Mouse (Mus musculus): ENCODE results near the gene Trim9. TPM values are rescaled to one million over a fixed set of nuclear protein-coding genes. Genes with fewer than 3 reads are reported as not detected.
A peak's percentile ranks its signal among the peaks of the same experiment; 100 is the strongest.

Gene Trim9
- polyA plus RNA-seq, 1 experiment from 2014 or later: 1.5 TPM

GRCm38 (mm10) chr12:70350490-70350889, 3.1 kb upstream of the Trim9 start:
- no peak overlapping the region for H3K4me3 ChIP-seq (replicated peaks)
- no peak overlapping the region for H3K27ac ChIP-seq
- 86% methylated on average over 4 of the region's 4 CpGs for WGBS
- H3K9ac ChIP-seq: no peak overlapping the region
- no peak overlapping the region for H3K4me2 ChIP-seq (replicated peaks)
- peaks cover 17% of the 10 kb centered on the region for H3K4me1 ChIP-seq (replicated peaks)
- peaks cover 20% of the 10 kb centered on the region for H3K27me3 ChIP-seq (replicated peaks)
- no peak for ATAC-seq
- H3K36me3 ChIP-seq: no peaks in the 10 kb centered on the region
- no peaks in the 10 kb centered on the region for H3K9me3 ChIP-seq

- Histone ChIP-seq H3K27me3 (replicated peaks) (peaks cover 24% of the 10 kb centered on the region), H3K4me3 (replicated peaks) (no peak overlapping the region), H3K9ac (no peak overlapping the region), H3K9me3 (no peaks in the 10 kb centered on the region), H3K4me1 (replicated peaks) (peaks cover 17% of the 10 kb centered on the region), H3K36me3 (no peaks in the 10 kb centered on the region), H3K4me2 (replicated peaks) (no peak overlapping the region), H3K27ac (no peak overlapping the region)
- 77% methylated on average over 6 of the region's 6 CpGs for WGBS
- no peak for ATAC-seq
These were observed 2.4 kb upstream of the Trim9 start for GRCm38 (mm10) chr12:70349788-70350187.

GRCm38 (mm10) chr12:70348026-70348425, 612 bp upstream of the Trim9 start:
- peaks cover 24% of the 10 kb centered on the region for H3K27me3 ChIP-seq (replicated peaks)
- H3K4me3 ChIP-seq (replicated peaks): peak overlapping the region; percentile 54
- H3K9me3 ChIP-seq: no peaks in the 10 kb centered on the region
- WGBS: 13% methylated on average over 8 of the region's 8 CpGs
- no peak for ATAC-seq
- H3K4me1 ChIP-seq (replicated peaks): peaks cover 17% of the 10 kb centered on the region
- H3K36me3 ChIP-seq: no peaks in the 10 kb centered on the region
- H3K4me2 ChIP-seq (replicated peaks): peak overlapping the region; percentile 96
- H3K9ac ChIP-seq: peak overlapping the region; percentile 29
- H3K27ac ChIP-seq: no peak overlapping the region

GRCm38 (mm10) chr12:70346139-70347026, 1.0 kb downstream of the Trim9 start:
- no peaks in the 10 kb centered on the region for H3K9me3 ChIP-seq
- peak; percentile 18 for ATAC-seq
- peaks cover 17% of the 10 kb centered on the region for H3K4me1 ChIP-seq (replicated peaks)
- peak overlapping the region; percentile 39; the same call in 1 of the 2 replicates for H3K9ac ChIP-seq
- peaks cover 24% of the 10 kb centered on the region for H3K27me3 ChIP-seq (replicated peaks)
- H3K36me3 ChIP-seq: no peaks in the 10 kb centered on the region
- H3K4me3 ChIP-seq (replicated peaks): peak overlapping the region; percentile 54
- WGBS: under 1% methylated on average over 60 of the region's 60 CpGs
- H3K27ac ChIP-seq: no peak overlapping the region
- H3K4me2 ChIP-seq (replicated peaks): peak overlapping the region; percentile 96

GRCm38 (mm10) chr12:70345531-70346138, 1.8 kb downstream of the Trim9 start:
- H3K27me3 ChIP-seq (replicated peaks): peaks cover 24% of the 10 kb centered on the region
- H3K9ac ChIP-seq: no peak overlapping the region
- H3K4me2 ChIP-seq (replicated peaks): peak overlapping the region; percentile 96
- peak overlapping the region; percentile 54; the same call in 1 of the 2 replicates for H3K4me3 ChIP-seq (replicated peaks)
- no peaks in the 10 kb centered on the region for H3K36me3 ChIP-seq
- peaks cover 17% of the 10 kb centered on the region for H3K4me1 ChIP-seq (replicated peaks)
- H3K27ac ChIP-seq: no peak overlapping the region
- ATAC-seq: no peak
- H3K9me3 ChIP-seq: no peaks in the 10 kb centered on the region
- WGBS: 32% methylated on average over 16 of the region's 16 CpGs

- WGBS: 70% methylated on average over 5 of the region's 5 CpGs
- H3K4me3 ChIP-seq (replicated peaks): no peak overlapping the region
- no peaks in the 10 kb centered on the region for H3K9me3 ChIP-seq
- no peak overlapping the region for H3K9ac ChIP-seq
- no peaks in the 10 kb centered on the region for H3K36me3 ChIP-seq
- H3K27me3 ChIP-seq (replicated peaks): no peaks in the 10 kb centered on the region
- no peak for ATAC-seq
- no peaks in the 10 kb centered on the region for H3K4me1 ChIP-seq (replicated peaks)
- no peak overlapping the region for H3K27ac ChIP-seq
- no peak overlapping the region for H3K4me2 ChIP-seq (replicated peaks)
These were observed 12.2 kb downstream of the Trim9 start for GRCm38 (mm10) chr12:70335176-70335575.

- H3K4me1 ChIP-seq (replicated peaks): no peaks in the 10 kb centered on the region
- no peak overlapping the region for H3K4me2 ChIP-seq (replicated peaks)
- H3K36me3 ChIP-seq: no peaks in the 10 kb centered on the region
- no peaks in the 10 kb centered on the region for H3K27me3 ChIP-seq (replicated peaks)
- 89% methylated on average over 6 of the region's 6 CpGs for WGBS
- H3K4me3 ChIP-seq (replicated peaks): no peak overlapping the region
- H3K9ac ChIP-seq: no peak overlapping the region
- H3K27ac ChIP-seq: no peak overlapping the region
- H3K9me3 ChIP-seq: no peaks in the 10 kb centered on the region
- ATAC-seq: no peak
These were observed 14.1 kb downstream of the Trim9 start for GRCm38 (mm10) chr12:70333253-70333805.

GRCm38 (mm10) chr12:70329059-70329458, 18.4 kb downstream of the Trim9 start:
- Histone ChIP-seq H3K9me3 (no peaks in the 10 kb centered on the region), H3K4me1 (replicated peaks) (no peaks in the 10 kb centered on the region), H3K4me3 (replicated peaks) (no peak overlapping the region), H3K36me3 (no peaks in the 10 kb centered on the region), H3K27me3 (replicated peaks) (no peaks in the 10 kb centered on the region), H3K4me2 (replicated peaks) (no peak overlapping the region), H3K27ac (no peak overlapping the region), H3K9ac (no peak overlapping the region)
- WGBS: 46% methylated on average over 3 of the region's 3 CpGs
- ATAC-seq: no peak

- Histone ChIP-seq H3K27ac (no peak overlapping the region), H3K9me3 (no peaks in the 10 kb centered on the region), H3K9ac (no peak overlapping the region), H3K4me2 (replicated peaks) (no peak overlapping the region), H3K4me1 (replicated peaks) (no peaks in the 10 kb centered on the region), H3K27me3 (replicated peaks) (no peaks in the 10 kb centered on the region), H3K36me3 (no peaks in the 10 kb centered on the region), H3K4me3 (replicated peaks) (no peak overlapping the region)
- 71% methylated on average over 1 of the region's 1 CpGs for WGBS
- ATAC-seq: no peak
These were observed 20.5 kb downstream of the Trim9 start for GRCm38 (mm10) chr12:70326956-70327355.

- Histone ChIP-seq H3K9ac (no peak overlapping the region), H3K36me3 (no peaks in the 10 kb centered on the region), H3K27ac (no peak overlapping the region), H3K9me3 (no peaks in the 10 kb centered on the region), H3K4me1 (replicated peaks) (no peaks in the 10 kb centered on the region), H3K4me2 (replicated peaks) (no peak overlapping the region), H3K4me3 (replicated peaks) (no peak overlapping the region), H3K27me3 (replicated peaks) (no peaks in the 10 kb centered on the region)
- no peak for ATAC-seq
- WGBS: 51% methylated on average over 2 of the region's 2 CpGs
These were observed 21.0 kb downstream of the Trim9 start for GRCm38 (mm10) chr12:70326393-70326792.

- no peaks in the 10 kb centered on the region for H3K9me3 ChIP-seq
- ATAC-seq: no peak
- H3K4me2 ChIP-seq (replicated peaks): no peak overlapping the region
- H3K9ac ChIP-seq: no peak overlapping the region
- H3K27me3 ChIP-seq (replicated peaks): no peaks in the 10 kb centered on the region
- H3K4me1 ChIP-seq (replicated peaks): no peaks in the 10 kb centered on the region
- H3K36me3 ChIP-seq: no peaks in the 10 kb centered on the region
- H3K4me3 ChIP-seq (replicated peaks): no peak overlapping the region
- H3K27ac ChIP-seq: no peak overlapping the region
- WGBS: 85% methylated on average over 7 of the region's 7 CpGs
These were observed 21.6 kb downstream of the Trim9 start for GRCm38 (mm10) chr12:70325826-70326225.

GRCm38 (mm10) chr12:70322790-70323189, 24.6 kb downstream of the Trim9 start:
- Histone ChIP-seq H3K9ac (no peak overlapping the region), H3K9me3 (no peaks in the 10 kb centered on the region), H3K4me1 (replicated peaks) (no peaks in the 10 kb centered on the region), H3K27ac (no peak overlapping the region), H3K27me3 (replicated peaks) (no peaks in the 10 kb centered on the region), H3K4me3 (replicated peaks) (no peak overlapping the region), H3K36me3 (no peaks in the 10 kb centered on the region), H3K4me2 (replicated peaks) (no peak overlapping the region)
- 74% methylated on average over 1 of the region's 1 CpGs for WGBS
- no peak for ATAC-seq

Data from intestine, embryonic 15.5 days (tissue).